Mouse (Mus musculus) heart, postnatal 0 days (tissue): ENCODE results near the gene Rlbp1.

ENCODE experiments used
- CTCF ChIP-seq: IDR thresholded peaks from 2 replicates; pipeline ENCODE4 v1.5.1; 2016; ENCODE audit warnings: antibody characterized with exemption, control low read depth, low read depth
- EP300 ChIP-seq: IDR thresholded peaks from 2 replicates; pipeline ENCODE4 v1.6.1; 2016; ENCODE audit warnings: antibody characterized with exemption, low read depth

GRCm38 (mm10) chr7:79348816-79349215 lies 38.0 kb downstream of the Rlbp1 start:
- TF ChIP-seq EP300 (no peak), CTCF (no peak)
